Mouse (Mus musculus): ENCODE measurements around the gene Adap1. TPM values are rescaled to one million over a fixed set of nuclear protein-coding genes. Genes with fewer than 3 reads are reported as not detected.
"Not testable (repeated sequence)": the region's sequence is repeated elsewhere in the genome, so short reads cannot be mapped to it uniquely, and the experiment has no call there.

The Adap1 gene
- polyA plus RNA-seq, 1 experiment from 2014 or later = 13.8 TPM

GRCm38 (mm10) chr5:139338403-139338802 lies 13.0 kb upstream of the Adap1 start:
- Histone ChIP-seq H3K4me3 (ENCODE audit: low read depth, low read length) (no peak overlapping the region), H3K4me2 (replicated peaks; ENCODE audit: low read depth) (no peak overlapping the region), H3K27ac (replicated peaks) (no peak overlapping the region), H3K9me3 (ENCODE audit: control insufficient read depth, low read length) (no peaks in the 10 kb centered on the region), H3K27me3 (ENCODE audit: control insufficient read depth, insufficient read depth, low read length) (no peaks in the 10 kb centered on the region), H3K9ac (ENCODE audit: low read length) (no peak overlapping the region), H3K4me1 (replicated peaks; ENCODE audit: control insufficient read depth, insufficient read depth) (no peaks in the 10 kb centered on the region), H3K36me3 (ENCODE audit: control insufficient read depth, insufficient read depth, low read length) (peaks cover 19% of the 10 kb centered on the region)
- WGBS = 70% methylated on average over 3 of the region's 3 CpGs
- ATAC-seq (ENCODE audit: low FRiP score, low TSS enrichment) = 0 out of 2 replicates have a peak, but pooled peaks have one; percentile 2
- no peak for TF ChIP-seq CTCF (IDR thresholded peaks at IDR 0.05; ENCODE audit: low read depth)
- no peak for TF ChIP-seq EP300 (optimal IDR thresholded peaks at IDR 0.05)
- peak; percentile 44 for DNase-seq (ENCODE audit: low spot score)

DNA sequence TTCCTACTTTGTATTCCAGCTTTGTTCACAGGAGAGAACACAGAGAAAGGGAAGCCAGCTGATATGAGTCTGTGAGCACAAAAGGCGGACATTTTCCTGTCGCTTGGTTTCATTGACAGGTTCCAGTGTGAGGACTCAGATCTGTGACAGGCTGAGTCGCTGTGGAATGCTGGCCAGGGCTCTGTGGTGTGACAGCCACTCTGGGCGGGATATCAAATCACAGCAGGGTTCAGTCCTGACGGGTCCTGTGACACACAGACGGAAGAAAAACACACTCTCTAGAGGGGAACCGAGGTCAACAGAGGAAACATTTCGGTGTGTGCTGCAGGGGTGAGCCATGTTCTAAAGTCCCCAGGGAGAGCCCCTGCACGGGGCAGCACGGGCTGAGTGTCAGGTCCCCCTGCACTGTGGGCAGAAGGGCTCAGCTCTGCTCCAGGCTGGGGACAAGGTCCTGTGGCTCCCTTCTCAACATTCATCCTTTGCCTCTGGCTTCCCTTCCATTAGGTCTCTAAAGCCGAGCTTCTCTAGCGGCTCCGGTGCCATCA lies 12.5 kb upstream of the Adap1 start:
- ATAC-seq (ENCODE audit: low FRiP score, low TSS enrichment) = peak; percentile 24
- H3K27ac ChIP-seq (replicated peaks) = no peak overlapping the region
- H3K9me3 ChIP-seq (ENCODE audit: control insufficient read depth, low read length) = no peaks in the 10 kb centered on the region
- no peak overlapping the region for H3K9ac ChIP-seq (ENCODE audit: low read length)
- peaks cover 19% of the 10 kb centered on the region for H3K36me3 ChIP-seq (ENCODE audit: control insufficient read depth, insufficient read depth, low read length)
- no peak for DNase-seq (ENCODE audit: low spot score)
- WGBS = 69% methylated on average over 13 of the region's 13 CpGs
- no peaks in the 10 kb centered on the region for H3K27me3 ChIP-seq (ENCODE audit: control insufficient read depth, insufficient read depth, low read length)
- no peak overlapping the region for H3K4me2 ChIP-seq (replicated peaks; ENCODE audit: low read depth)
- no peaks in the 10 kb centered on the region for H3K4me1 ChIP-seq (replicated peaks; ENCODE audit: control insufficient read depth, insufficient read depth)
- no peak overlapping the region for H3K4me3 ChIP-seq (ENCODE audit: low read depth, low read length)
- TF ChIP-seq CTCF (IDR thresholded peaks at IDR 0.05; ENCODE audit: low read depth) = no peak
- TF ChIP-seq EP300 (optimal IDR thresholded peaks at IDR 0.05) = no peak

DNA sequence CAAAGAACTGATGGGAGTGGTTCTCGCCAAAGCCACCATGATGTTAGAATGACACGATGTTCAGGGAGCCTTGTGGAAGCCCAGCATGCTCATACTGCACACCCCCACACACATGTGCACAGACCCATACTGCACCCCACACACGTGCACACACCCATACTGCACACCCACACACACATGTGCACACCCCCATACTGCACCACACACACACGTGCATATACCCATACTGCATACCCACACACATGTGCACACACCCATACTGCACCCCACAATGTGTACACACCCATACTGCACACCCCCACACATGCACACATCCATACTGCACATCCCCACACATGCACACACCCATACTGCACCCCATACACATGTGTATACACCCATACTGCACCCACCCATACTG lies 10.2 kb upstream of the Adap1 start:
- no peaks in the 10 kb centered on the region for H3K4me1 ChIP-seq (replicated peaks; ENCODE audit: control insufficient read depth, insufficient read depth)
- H3K4me3 ChIP-seq (ENCODE audit: low read depth, low read length) = no peak overlapping the region
- ATAC-seq (ENCODE audit: low FRiP score, low TSS enrichment) (no peak), DNase-seq (ENCODE audit: low spot score) (no peak)
- 91% methylated on average over 4 of the region's 4 CpGs for WGBS
- H3K27me3 ChIP-seq (ENCODE audit: control insufficient read depth, insufficient read depth, low read length) = no peaks in the 10 kb centered on the region
- H3K9ac ChIP-seq (ENCODE audit: low read length) = no peak overlapping the region
- H3K9me3 ChIP-seq (ENCODE audit: control insufficient read depth, low read length) = no peaks in the 10 kb centered on the region
- peaks cover 10% of the 10 kb centered on the region for H3K36me3 ChIP-seq (ENCODE audit: control insufficient read depth, insufficient read depth, low read length)
- no peak overlapping the region for H3K27ac ChIP-seq (replicated peaks)
- no peak for TF ChIP-seq CTCF (IDR thresholded peaks at IDR 0.05; ENCODE audit: low read depth)
- TF ChIP-seq EP300 (optimal IDR thresholded peaks at IDR 0.05) = no peak
- H3K4me2 ChIP-seq (replicated peaks; ENCODE audit: low read depth) = no peak overlapping the region

DNA sequence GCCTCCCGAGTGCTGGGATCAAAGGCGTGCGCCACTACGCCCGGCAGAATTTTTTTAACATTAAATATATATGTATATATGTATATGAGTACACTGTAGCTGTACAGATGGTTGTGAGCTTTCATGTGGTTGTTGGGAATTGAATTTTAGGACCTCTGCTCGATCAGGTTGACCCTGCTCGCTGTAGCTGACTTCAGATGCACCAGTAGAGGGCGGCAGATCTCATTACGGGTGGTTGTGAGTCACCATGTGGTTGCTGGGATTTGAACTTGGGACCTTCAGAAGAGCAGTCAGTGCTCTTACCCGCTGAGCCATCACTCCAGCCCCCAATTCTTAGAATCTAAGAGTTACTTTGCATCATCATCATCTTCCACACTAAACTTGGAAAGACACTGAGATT lies 9.0 kb upstream of the Adap1 start:
- not testable (repeated sequence) for H3K27me3 ChIP-seq (ENCODE audit: control insufficient read depth, insufficient read depth, low read length); H3K9me3 ChIP-seq (ENCODE audit: control insufficient read depth, low read length); H3K4me2 ChIP-seq (replicated peaks; ENCODE audit: low read depth); H3K9ac ChIP-seq (ENCODE audit: low read length); H3K4me3 ChIP-seq (ENCODE audit: low read depth, low read length); H3K4me1 ChIP-seq (replicated peaks; ENCODE audit: control insufficient read depth, insufficient read depth); ATAC-seq (ENCODE audit: low FRiP score, low TSS enrichment); H3K27ac ChIP-seq (replicated peaks); DNase-seq (ENCODE audit: low spot score)
- WGBS = 92% methylated on average over 10 of the region's 10 CpGs
- H3K36me3 ChIP-seq (ENCODE audit: control insufficient read depth, insufficient read depth, low read length) = peaks cover 10% of the 10 kb centered on the region
- TF ChIP-seq CTCF (IDR thresholded peaks at IDR 0.05; ENCODE audit: low read depth) = peak; percentile 51

DNA sequence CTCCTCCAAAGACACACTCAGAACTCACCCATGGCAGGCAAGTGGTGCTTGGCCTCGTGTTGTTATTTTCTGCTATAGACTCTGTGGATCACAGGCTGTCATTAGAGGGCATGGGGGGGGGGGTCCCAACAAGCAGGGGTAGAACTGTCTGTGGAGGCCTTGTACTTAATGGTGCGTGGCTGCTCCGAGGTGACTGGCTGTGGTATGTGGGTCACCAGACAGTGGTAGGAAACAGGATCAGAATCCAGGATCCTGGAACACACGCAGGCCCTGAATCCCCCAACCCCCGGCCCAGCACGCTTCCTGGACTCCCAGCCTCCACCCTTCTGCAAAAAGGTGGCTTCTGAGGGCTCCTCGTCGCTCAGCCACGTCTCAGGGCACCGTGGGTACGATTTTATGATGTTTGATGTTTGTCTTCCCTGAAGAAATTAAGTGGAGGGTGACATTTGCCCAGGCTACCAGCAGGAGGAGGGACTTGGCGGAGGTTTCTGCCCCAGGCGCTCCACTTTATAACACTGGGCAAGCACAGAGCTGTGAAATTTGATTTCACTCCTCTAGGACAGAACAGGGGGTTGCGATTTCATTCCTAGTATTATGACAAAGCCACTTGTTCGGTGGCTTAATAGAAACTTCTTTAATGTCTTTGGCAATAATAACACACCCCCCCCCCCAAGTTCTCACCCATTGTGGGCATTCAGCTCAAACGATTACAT lies 8.0 kb upstream of the Adap1 start:
- no peaks in the 10 kb centered on the region for H3K27me3 ChIP-seq (ENCODE audit: control insufficient read depth, insufficient read depth, low read length)
- H3K9ac ChIP-seq (ENCODE audit: low read length) = no peak overlapping the region
- H3K4me2 ChIP-seq (replicated peaks; ENCODE audit: low read depth) = no peak overlapping the region
- ATAC-seq (ENCODE audit: low FRiP score, low TSS enrichment) (no peak), DNase-seq (ENCODE audit: low spot score) (peak; percentile 60)
- no peaks in the 10 kb centered on the region for H3K4me1 ChIP-seq (replicated peaks; ENCODE audit: control insufficient read depth, insufficient read depth)
- H3K36me3 ChIP-seq (ENCODE audit: control insufficient read depth, insufficient read depth, low read length) = peaks cover 7% of the 10 kb centered on the region
- TF ChIP-seq EP300 (optimal IDR thresholded peaks at IDR 0.05) (no peak), CTCF (IDR thresholded peaks at IDR 0.05; ENCODE audit: low read depth) (peak; percentile 42)
- H3K9me3 ChIP-seq (ENCODE audit: control insufficient read depth, low read length) = no peaks in the 10 kb centered on the region
- peak overlapping the region; percentile 88 for H3K27ac ChIP-seq (replicated peaks)
- H3K4me3 ChIP-seq (ENCODE audit: low read depth, low read length) = no peak overlapping the region
- 69% methylated on average over 16 of the region's 16 CpGs for WGBS

DNA sequence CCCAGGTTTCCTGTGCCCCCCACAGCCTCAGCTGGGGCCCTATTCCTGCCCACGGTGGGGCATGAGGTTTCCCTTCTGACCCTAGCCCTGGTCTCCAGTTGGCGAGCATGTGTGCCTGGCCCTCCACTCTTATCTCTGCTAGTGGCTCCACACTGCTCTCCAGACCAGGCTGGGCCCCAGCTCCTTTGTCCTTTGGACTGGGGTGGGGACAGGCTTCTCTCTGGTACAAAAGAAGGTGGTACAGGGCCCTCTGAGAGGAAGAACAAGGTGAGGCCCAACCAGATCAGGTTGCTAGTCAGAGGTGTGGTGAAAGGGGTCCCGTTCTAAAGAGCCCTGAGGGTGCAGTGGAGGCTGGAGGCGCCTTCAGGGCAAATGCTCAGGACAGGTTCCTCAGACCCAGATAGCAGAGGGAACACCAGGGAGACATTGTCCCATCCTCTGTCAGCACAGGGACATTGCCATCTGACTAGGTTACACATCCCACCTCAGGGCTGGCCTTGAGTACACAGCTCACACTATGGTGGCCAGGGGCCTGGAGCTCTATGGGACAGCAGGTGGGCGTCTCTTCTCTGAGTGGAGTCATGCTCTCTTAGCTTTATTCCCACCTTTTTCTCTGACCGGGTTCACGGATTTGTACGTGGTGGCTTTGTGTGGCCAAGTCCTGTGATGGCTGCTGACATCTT lies 7.3 kb upstream of the Adap1 start:
- no peaks in the 10 kb centered on the region for H3K27me3 ChIP-seq (ENCODE audit: control insufficient read depth, insufficient read depth, low read length)
- H3K9me3 ChIP-seq (ENCODE audit: control insufficient read depth, low read length) = no peaks in the 10 kb centered on the region
- no peak overlapping the region for H3K4me2 ChIP-seq (replicated peaks; ENCODE audit: low read depth)
- WGBS = 70% methylated on average over 8 of the region's 8 CpGs
- H3K4me3 ChIP-seq (ENCODE audit: low read depth, low read length) = no peak overlapping the region
- H3K9ac ChIP-seq (ENCODE audit: low read length) = no peak overlapping the region
- peak; percentile 84 for DNase-seq (ENCODE audit: low spot score)
- H3K4me1 ChIP-seq (replicated peaks; ENCODE audit: control insufficient read depth, insufficient read depth) = no peaks in the 10 kb centered on the region
- H3K36me3 ChIP-seq (ENCODE audit: control insufficient read depth, insufficient read depth, low read length) = peaks cover 7% of the 10 kb centered on the region
- peak; percentile 84 for ATAC-seq (ENCODE audit: low FRiP score, low TSS enrichment)
- peak overlapping the region; percentile 88 for H3K27ac ChIP-seq (replicated peaks)
- no peak for TF ChIP-seq EP300 (optimal IDR thresholded peaks at IDR 0.05)
- TF ChIP-seq CTCF (IDR thresholded peaks at IDR 0.05; ENCODE audit: low read depth) = no peak

All from stomach, postnatal 0 days (tissue).